Mouse (Mus musculus): ENCODE results near the gene Xpo5. TPM values are rescaled to one million over a fixed set of nuclear protein-coding genes. Genes with fewer than 3 reads are reported as not detected.

Xpo5 gene
- total RNA-seq (2012; rRNA removed) (79.0 and 82.7 TPM in 2 replicates), polyA plus RNA-seq (2012; ENCODE audit: insufficient read depth in 1 of 2, insufficient read length in 2 of 2, low read depth in 1 of 2, low replicate concordance in 2 of 2, missing spikeins in 1 of 2) (10 to 100 TPM; 47.5 to 93.4 TPM)

GRCm38 (mm10) chr17:46202421-46203071 is at the start of gene Xpo5, which contains the start of gene Polh:
Gene Xpo5 (plus strand): TSS chr17:46202782.
Gene Polh (minus strand): TSS chr17:46202645.
- DNase-seq (ENCODE audit: low read depth, low spot score), result peak; percentile 97
- H3K27me3 ChIP-seq (ENCODE audit: control insufficient read depth in 1 of 2, insufficient read depth in 2 of 2, low read length in 2 of 2), result no peaks in the 10 kb centered on the region
- peaks cover 7 to 8% of the 10 kb centered on the region in 2 experiments; a peak in 3 of 4 replicates for H3K4me1 ChIP-seq (ENCODE audit: control insufficient read depth in 1 of 2, insufficient read depth in 2 of 2, low read length in 2 of 2)
- H3K9me3 ChIP-seq (replicated peaks; ENCODE audit: insufficient read depth, low read length), result no peaks in the 10 kb centered on the region
- H3K4me3 ChIP-seq (ENCODE audit: control insufficient read depth in 1 of 2, insufficient read depth in 1 of 2, low read depth in 2 of 2, low read length in 2 of 2), result peak within 1 kb of the TSS; percentile 71 to 97
- H3K79me2 ChIP-seq (ENCODE audit: control insufficient read depth, insufficient read depth, low read length, poor library complexity), result peaks cover 45% of the 10 kb centered on the region
- peak within 1 kb of the TSS; percentile 95 for H3K27ac ChIP-seq (ENCODE audit: control insufficient read depth, low read depth, low read length)
- H3K9ac ChIP-seq (ENCODE audit: control insufficient read depth, low read depth, low read length, poor library complexity, severe bottlenecking), result peak within 1 kb of the TSS; percentile 97
- peaks cover 18 to 19% of the 10 kb centered on the region in 2 experiments for H3K36me3 ChIP-seq (ENCODE audit: control insufficient read depth in 1 of 2, insufficient read depth in 2 of 2, low read length in 2 of 2)
- TF ChIP-seq EP300 (IDR thresholded peaks at IDR 0.05; ENCODE audit: low read depth in 1 of 2, low read length in 2 of 2) (peak in 1 of 2 experiments; percentile 67; a peak in 2 of 4 replicates), MAX (IDR thresholded peaks at IDR 0.05; ENCODE audit: low read length) (peak; percentile 16; the same call in 1 of the 2 replicates), UBTF (IDR thresholded peaks at IDR 0.05; ENCODE audit: borderline replicate concordance, insufficient read depth, low read depth, low read length) (0 out of 2 replicates have a peak, but pooled peaks have one; percentile 36), SIN3A (IDR thresholded peaks at IDR 0.05; ENCODE audit: low read length) (peak; percentile 95), CHD2 (IDR thresholded peaks at IDR 0.05; ENCODE audit: low read length) (no peak), NRF1 (IDR thresholded peaks at IDR 0.05; ENCODE audit: insufficient read depth, low read depth, low read length, poor library complexity, severe bottlenecking) (peak; percentile 99; the same call in 1 of the 2 replicates), TAL1 (IDR thresholded peaks at IDR 0.05; ENCODE audit: low read length) (no peak), ETS1 (IDR thresholded peaks at IDR 0.05; ENCODE audit: low read depth, low read length) (peak; percentile 60), HCFC1 (IDR thresholded peaks at IDR 0.05; ENCODE audit: low read depth, low read length) (peak; percentile 85), MAFK (IDR thresholded peaks at IDR 0.05; ENCODE audit: borderline replicate concordance, low read depth, low read length) (no peak), BHLHE40 (IDR thresholded peaks at IDR 0.05; ENCODE audit: borderline replicate concordance, low read depth, low read length) (no peak), GATA1 (IDR thresholded peaks at IDR 0.05; ENCODE audit: low read depth, low read length) (peak; percentile 78; the same call in 1 of the 2 replicates), USF1 (IDR thresholded peaks at IDR 0.05; ENCODE audit: low read depth, low read length) (no peak), E2F4 (IDR thresholded peaks at IDR 0.05; ENCODE audit: borderline replicate concordance, low read depth, low read length) (peak; percentile 85; the same call in 1 of the 2 replicates), NELFE (IDR thresholded peaks at IDR 0.05; ENCODE audit: low read depth, low read length) (peak; percentile 92), RCOR1 (IDR thresholded peaks at IDR 0.05; ENCODE audit: low read depth, low read length) (0 out of 2 replicates have a peak, but pooled peaks have one; percentile 33), TCF12 (IDR thresholded peaks at IDR 0.05; ENCODE audit: low read depth, low read length) (peak; percentile 70; the same call in 1 of the 2 replicates), JUND (IDR thresholded peaks at IDR 0.05; ENCODE audit: low read depth, low read length) (no peak), POLR2A (IDR thresholded peaks at IDR 0.05; ENCODE audit: control insufficient read depth in 1 of 2, insufficient read depth in 1 of 2, low read depth in 1 of 2, low read length in 2 of 2, poor library complexity in 1 of 2) (peak; percentile 70 to 90), ELF1 (IDR thresholded peaks at IDR 0.05; ENCODE audit: low read depth, low read length) (peak; percentile 94), KAT2A (conservative IDR thresholded peaks at IDR 0.05; ENCODE audit: low read depth, low read length) (no peak; the same call in 1 of the 2 replicates), ZNF384 (IDR thresholded peaks at IDR 0.05; ENCODE audit: low read depth, low read length) (no peak), MYC (IDR thresholded peaks at IDR 0.05; ENCODE audit: low read depth, low read length) (peak; percentile 79), SMC3 (IDR thresholded peaks at IDR 0.05; ENCODE audit: low read depth, low read length) (no peak), CTCF (IDR thresholded peaks at IDR 0.05 in 2 of 3, conservative IDR thresholded peaks at IDR 0.05 in 1 of 3; ENCODE audit: control insufficient read depth in 1 of 3, insufficient read depth in 1 of 3, low read depth in 2 of 3, low read length in 3 of 3, poor library complexity in 1 of 3, severe bottlenecking in 1 of 3) (no peak), USF2 (IDR thresholded peaks at IDR 0.05; ENCODE audit: borderline replicate concordance in 1 of 2, insufficient read depth in 1 of 2, low read depth in 1 of 2, low read length in 2 of 2) (no peak), MYB (IDR thresholded peaks at IDR 0.05; ENCODE audit: low read depth, low read length) (peak; percentile 96), RAD21 (IDR thresholded peaks at IDR 0.05; ENCODE audit: low read depth, low read length) (no peak), CHD1 (IDR thresholded peaks at IDR 0.05; ENCODE audit: low read depth, low read length) (no peak), POLR2AphosphoS2 (IDR thresholded peaks at IDR 0.05; ENCODE audit: low read length) (peak; percentile 84), ZMIZ1 (IDR thresholded peaks at IDR 0.05; ENCODE audit: low read depth, low read length) (peak; percentile 10; the same call in 1 of the 2 replicates), POLR2AphosphoS5 (IDR thresholded peaks at IDR 0.05; ENCODE audit: borderline replicate concordance, low read depth, low read length) (no peak), MAZ (IDR thresholded peaks at IDR 0.05; ENCODE audit: low read depth, low read length) (peak; percentile 24; the same call in 1 of the 2 replicates), MEF2A (IDR thresholded peaks at IDR 0.05; ENCODE audit: extremely low read depth, insufficient replicate concordance, low read depth, low read length, poor library complexity, severe bottlenecking) (no peak), ZC3H11A (IDR thresholded peaks at IDR 0.05; ENCODE audit: low read depth, low read length) (no peak)

Measured in MEL (cell line).